Mouse (Mus musculus): ENCODE data around the gene Atad5. TPM values are rescaled to one million over a fixed set of nuclear protein-coding genes. Genes with fewer than 3 reads are reported as not detected.
A peak's percentile ranks its signal among the peaks of the same experiment; 100 is the strongest.
"Not testable (repeated sequence)": the region's sequence is repeated elsewhere in the genome, so short reads cannot be mapped to it uniquely, and the experiment has no call there.

Gene Atad5
- total RNA-seq, 4 experiments from 2014 or later, result 3.4 to 4.9 (median 3.6) TPM

- no peak for DNase-seq (ENCODE audit: low spot score in 2 of 2)
These were observed 88.0 kb downstream of the Atad5 start for GRCm38 (mm10) chr11:80176911-80177895.

GRCm38 (mm10) chr11:80178316-80178715 lies 89.1 kb downstream of the Atad5 start:
- no peak for DNase-seq (ENCODE audit: low spot score in 2 of 2)

GRCm38 (mm10) chr11:80181021-80181749 lies 92.0 kb downstream of the Atad5 start:
- no peak for DNase-seq (ENCODE audit: low spot score in 2 of 2)

- not testable (repeated sequence) for DNase-seq (ENCODE audit: low spot score in 2 of 2)
These were observed 94.0 kb downstream of the Atad5 start for GRCm38 (mm10) chr11:80183054-80183704.

- peak; percentile 57 to 77 for DNase-seq (ENCODE audit: low spot score in 2 of 2)
These were observed 94.6 kb downstream of the Atad5 start, which contains the start of gene Rnf135 for GRCm38 (mm10) chr11:80183705-80184255. Gene Rnf135 (plus strand): TSS chr11:80183851.

GRCm38 (mm10) chr11:80184531-80185071 lies 95.4 kb downstream of the Atad5 start:
- DNase-seq (ENCODE audit: low spot score in 2 of 2), result no peak

Other genes with a start within 250 kb of the Atad5 start
- gene Utp6, start 127.0 kb upstream of the Atad5 start, total RNA-seq (2022), result 10 to 100 TPM; 25.3 to 31.4 (median 28.2) TPM
- gene Suz12, start 96.3 kb upstream of the Atad5 start, total RNA-seq (2022), result 10 to 100 TPM; 34.4 to 48.9 (median 44.7) TPM
- gene Crlf3, start 8.4 kb upstream of the Atad5 start, total RNA-seq (2022), result 10 to 100 TPM; 16.1 to 23.6 (median 21.1) TPM
- 10 to 100 TPM in 3 of 4 experiments, 1 to 10 TPM in 1; 7.5 to 14.8 (median 10.9) TPM for gene Tefm, start 52.8 kb downstream of the Atad5 start, total RNA-seq (2022)
- gene Adap2, start 64.7 kb downstream of the Atad5 start, total RNA-seq (2022), result 10 to 100 TPM in 2 of 4 experiments, 1 to 10 TPM in 2; 6.9 to 12.6 (median 9.4) TPM
- 1 to 10 TPM; 2.8 to 5.7 (median 4.6) TPM for gene Rnf135, start 94.5 kb downstream of the Atad5 start, total RNA-seq (2022)
- gene Rhot1, start 119.6 kb downstream of the Atad5 start, total RNA-seq (2022), result 10 to 100 TPM; 60.6 to 69.5 (median 63.4) TPM
- 10 to 100 TPM; 23.0 to 29.2 (median 24.2) TPM for gene Rhbdl3, start 211.5 kb downstream of the Atad5 start, total RNA-seq (2022)